Mouse (Mus musculus): ENCODE results near the gene Atp5d. TPM values are rescaled to one million over a fixed set of nuclear protein-coding genes. Genes with fewer than 3 reads are reported as not detected.

Atp5d gene
- polyA plus RNA-seq, 1 experiment from 2014 or later, result 854 TPM

- peak overlapping the region; percentile 97 for H3K9ac ChIP-seq (ENCODE audit: low read depth, low read length)
- H3K9me3 ChIP-seq (ENCODE audit: control insufficient read depth, low read length), result no peaks in the 10 kb centered on the region
- ATAC-seq, result peak; percentile 17; the same call in 1 of the 2 replicates
- H3K36me3 ChIP-seq (ENCODE audit: control insufficient read depth, insufficient read depth, low read length), result no peaks in the 10 kb centered on the region
- peaks cover 58% of the 10 kb centered on the region for H3K4me1 ChIP-seq (ENCODE audit: control insufficient read depth, insufficient read depth, low read length)
- H3K4me2 ChIP-seq (ENCODE audit: low read depth, low read length), result peak overlapping the region; percentile 85
- no peaks in the 10 kb centered on the region for H3K27me3 ChIP-seq (replicated peaks; ENCODE audit: control insufficient read depth, insufficient read depth, low read length)
- H3K27ac ChIP-seq (ENCODE audit: low read length), result peak overlapping the region; percentile 16; the same call in 1 of the 2 replicates
- H3K4me3 ChIP-seq (ENCODE audit: low read length), result peak overlapping the region; percentile 89
- WGBS, result 38% methylated on average over 11 of the region's 11 CpGs
These were observed 37.5 kb upstream of the Atp5d start for GRCm38 (mm10) chr10:80100982-80101381.

- no peaks in the 10 kb centered on the region for H3K27me3 ChIP-seq (replicated peaks; ENCODE audit: control insufficient read depth, insufficient read depth, low read length)
- peak overlapping the region; percentile 85 for H3K4me2 ChIP-seq (ENCODE audit: low read depth, low read length)
- H3K9me3 ChIP-seq (ENCODE audit: control insufficient read depth, low read length), result no peaks in the 10 kb centered on the region
- H3K4me3 ChIP-seq (ENCODE audit: low read length), result peak overlapping the region; percentile 89
- H3K27ac ChIP-seq (ENCODE audit: low read length), result peak overlapping the region; percentile 73
- WGBS, result under 1% methylated on average over 47 of the region's 59 CpGs
- H3K9ac ChIP-seq (ENCODE audit: low read depth, low read length), result peak overlapping the region; percentile 97
- ATAC-seq, result peak; percentile 75
- peaks cover 53% of the 10 kb centered on the region for H3K4me1 ChIP-seq (ENCODE audit: control insufficient read depth, insufficient read depth, low read length)
- H3K36me3 ChIP-seq (ENCODE audit: control insufficient read depth, insufficient read depth, low read length), result no peaks in the 10 kb centered on the region
These were observed 36.1 kb upstream of the Atp5d start for GRCm38 (mm10) chr10:80102216-80102915.

- H3K9ac ChIP-seq (ENCODE audit: low read depth, low read length), result peak overlapping the region; percentile 97
- H3K27ac ChIP-seq (ENCODE audit: low read length), result no peak overlapping the region; the same call in 1 of the 2 replicates
- no peaks in the 10 kb centered on the region for H3K9me3 ChIP-seq (ENCODE audit: control insufficient read depth, low read length)
- H3K36me3 ChIP-seq (ENCODE audit: control insufficient read depth, insufficient read depth, low read length), result no peaks in the 10 kb centered on the region
- 79% methylated on average over 2 of the region's 2 CpGs for WGBS
- H3K4me3 ChIP-seq (ENCODE audit: low read length), result 0 out of 2 replicates have a peak overlapping the region, but pooled peaks have one; percentile 89
- no peak for ATAC-seq
- peaks cover 49% of the 10 kb centered on the region for H3K4me1 ChIP-seq (ENCODE audit: control insufficient read depth, insufficient read depth, low read length)
- H3K27me3 ChIP-seq (replicated peaks; ENCODE audit: control insufficient read depth, insufficient read depth, low read length), result no peaks in the 10 kb centered on the region
- no peak overlapping the region for H3K4me2 ChIP-seq (ENCODE audit: low read depth, low read length)
These were observed 35.4 kb upstream of the Atp5d start for GRCm38 (mm10) chr10:80103032-80103431.

GRCm38 (mm10) chr10:80104181-80104580 lies 34.3 kb upstream of the Atp5d start:
- Histone ChIP-seq H3K9ac (ENCODE audit: low read depth, low read length) (no peak overlapping the region), H3K27ac (ENCODE audit: low read length) (no peak overlapping the region), H3K4me3 (ENCODE audit: low read length) (no peak overlapping the region), H3K4me1 (ENCODE audit: control insufficient read depth, insufficient read depth, low read length) (peaks cover 45% of the 10 kb centered on the region), H3K36me3 (ENCODE audit: control insufficient read depth, insufficient read depth, low read length) (no peaks in the 10 kb centered on the region), H3K9me3 (ENCODE audit: control insufficient read depth, low read length) (no peaks in the 10 kb centered on the region), H3K27me3 (replicated peaks; ENCODE audit: control insufficient read depth, insufficient read depth, low read length) (no peaks in the 10 kb centered on the region), H3K4me2 (ENCODE audit: low read depth, low read length) (no peak overlapping the region)
- no peak for ATAC-seq
- WGBS, result 70% methylated on average over 3 of the region's 3 CpGs

GRCm38 (mm10) chr10:80105460-80105859 lies 33.0 kb upstream of the Atp5d start, which contains the start of gene Sbno2:
Gene Sbno2 (minus strand): TSS chr10:80105571.
- 67% methylated on average over 5 of the region's 5 CpGs for WGBS
- Histone ChIP-seq H3K4me2 (ENCODE audit: low read depth, low read length) (no peak within 1 kb of the TSS), H3K4me3 (ENCODE audit: low read length) (peak within 1 kb of the TSS; percentile 14; the same call in 1 of the 2 replicates), H3K27ac (ENCODE audit: low read length) (peak within 1 kb of the TSS; percentile 80), H3K9ac (ENCODE audit: low read depth, low read length) (peak within 1 kb of the TSS; percentile 53), H3K36me3 (ENCODE audit: control insufficient read depth, insufficient read depth, low read length) (no peaks in the 10 kb centered on the region), H3K27me3 (replicated peaks; ENCODE audit: control insufficient read depth, insufficient read depth, low read length) (no peaks in the 10 kb centered on the region), H3K4me1 (ENCODE audit: control insufficient read depth, insufficient read depth, low read length) (peaks cover 33% of the 10 kb centered on the region), H3K9me3 (ENCODE audit: control insufficient read depth, low read length) (no peaks in the 10 kb centered on the region)
- ATAC-seq, result no peak

- H3K4me1 ChIP-seq (ENCODE audit: control insufficient read depth, insufficient read depth, low read length), result peaks cover 28% of the 10 kb centered on the region
- peak overlapping the region; percentile 80 for H3K27ac ChIP-seq (ENCODE audit: low read length)
- peak; percentile 67 for ATAC-seq
- no peaks in the 10 kb centered on the region for H3K36me3 ChIP-seq (ENCODE audit: control insufficient read depth, insufficient read depth, low read length)
- no peak overlapping the region for H3K4me2 ChIP-seq (ENCODE audit: low read depth, low read length)
- no peak overlapping the region for H3K4me3 ChIP-seq (ENCODE audit: low read length)
- H3K9me3 ChIP-seq (ENCODE audit: control insufficient read depth, low read length), result no peaks in the 10 kb centered on the region
- no peaks in the 10 kb centered on the region for H3K27me3 ChIP-seq (replicated peaks; ENCODE audit: control insufficient read depth, insufficient read depth, low read length)
- peak overlapping the region; percentile 53 for H3K9ac ChIP-seq (ENCODE audit: low read depth, low read length)
- 61% methylated on average over 5 of the region's 5 CpGs for WGBS
These were observed 32.5 kb upstream of the Atp5d start for GRCm38 (mm10) chr10:80105926-80106325.

GRCm38 (mm10) chr10:80107678-80108077 lies 30.8 kb upstream of the Atp5d start:
- Histone ChIP-seq H3K4me2 (ENCODE audit: low read depth, low read length) (no peak overlapping the region), H3K27me3 (replicated peaks; ENCODE audit: control insufficient read depth, insufficient read depth, low read length) (no peaks in the 10 kb centered on the region), H3K4me3 (ENCODE audit: low read length) (no peak overlapping the region), H3K27ac (ENCODE audit: low read length) (no peak overlapping the region), H3K9me3 (ENCODE audit: control insufficient read depth, low read length) (no peaks in the 10 kb centered on the region), H3K36me3 (ENCODE audit: control insufficient read depth, insufficient read depth, low read length) (no peaks in the 10 kb centered on the region), H3K4me1 (ENCODE audit: control insufficient read depth, insufficient read depth, low read length) (peaks cover 17% of the 10 kb centered on the region), H3K9ac (ENCODE audit: low read depth, low read length) (no peak overlapping the region)
- 64% methylated on average over 6 of the region's 6 CpGs for WGBS
- no peak for ATAC-seq

GRCm38 (mm10) chr10:80114341-80115284 lies 23.8 kb upstream of the Atp5d start:
- 3% methylated on average over 27 of the region's 27 CpGs for WGBS
- Histone ChIP-seq H3K9ac (ENCODE audit: low read depth, low read length) (peak overlapping the region; percentile 72), H3K4me1 (ENCODE audit: control insufficient read depth, insufficient read depth, low read length) (peaks cover 31% of the 10 kb centered on the region), H3K36me3 (ENCODE audit: control insufficient read depth, insufficient read depth, low read length) (no peaks in the 10 kb centered on the region), H3K27me3 (replicated peaks; ENCODE audit: control insufficient read depth, insufficient read depth, low read length) (no peaks in the 10 kb centered on the region), H3K4me3 (ENCODE audit: low read length) (peak overlapping the region; percentile 85), H3K4me2 (ENCODE audit: low read depth, low read length) (peak overlapping the region; percentile 60), H3K9me3 (ENCODE audit: control insufficient read depth, low read length) (no peaks in the 10 kb centered on the region), H3K27ac (ENCODE audit: low read length) (peak overlapping the region; percentile 88)
- peak; percentile 71 for ATAC-seq

- under 1% methylated on average over 70 of the region's 70 CpGs for WGBS
- Histone ChIP-seq H3K9ac (ENCODE audit: low read depth, low read length) (peak within 1 kb of the TSS; percentile 94), H3K27me3 (replicated peaks; ENCODE audit: control insufficient read depth, insufficient read depth, low read length) (no peaks in the 10 kb centered on the region), H3K4me1 (ENCODE audit: control insufficient read depth, insufficient read depth, low read length) (peaks cover 35% of the 10 kb centered on the region), H3K4me3 (ENCODE audit: low read length) (peak within 1 kb of the TSS; percentile 85), H3K9me3 (ENCODE audit: control insufficient read depth, low read length) (no peaks in the 10 kb centered on the region), H3K36me3 (ENCODE audit: control insufficient read depth, insufficient read depth, low read length) (no peaks in the 10 kb centered on the region; the same call in 1 of the 2 replicates), H3K27ac (ENCODE audit: low read length) (peak within 1 kb of the TSS; percentile 88), H3K4me2 (ENCODE audit: low read depth, low read length) (peak within 1 kb of the TSS; percentile 96)
- peak; percentile 98 for ATAC-seq
These were observed 23.0 kb upstream of the Atp5d start, which contains the start of gene Stk11 for GRCm38 (mm10) chr10:80115290-80115943. Gene Stk11 (plus strand): TSS chr10:80115803.

All from intestine, embryonic 16.5 days (tissue).